Mouse (Mus musculus) intestine, embryonic 16.5 days (tissue): ENCODE data around the gene Lipc. TPM values are rescaled to one million over a fixed set of nuclear protein-coding genes. Genes with fewer than 3 reads are reported as not detected.
"Not testable (repeated sequence)": the region's sequence is repeated elsewhere in the genome, so short reads cannot be mapped to it uniquely, and the experiment has no call there.

Experiments used
- ATAC-seq: fragments of 200-750 bp; cut with Nextera tagmentation; 2 replicates; pipeline ENCODE4 v1.8.0; 2017; ENCODE audit warnings: moderate TSS enrichment, moderate library complexity
- H3K27ac ChIP-seq: fragments of 300-500 bp; sonication (generic); 2 replicates; pipeline ENCODE4 v1.5.1; 2014; ENCODE audit warnings: mild to moderate bottlenecking, low read length
- H3K27me3 ChIP-seq: fragments of 300-500 bp; sonication (generic); replicated peaks from 2 replicates; pipeline ENCODE4 v1.6.1; 2014; ENCODE audit warnings: low read length, control low read depth, mixed read lengths; ENCODE audit not compliant: control insufficient read depth, insufficient read depth
- H3K36me3 ChIP-seq: fragments of 300-500 bp; sonication (generic); 2 replicates; pipeline ENCODE4 v1.6.1; 2014; ENCODE audit warnings: low read length, control low read depth; ENCODE audit not compliant: control insufficient read depth, insufficient read depth
- H3K4me1 ChIP-seq: fragments of 300-500 bp; sonication (generic); 2 replicates; pipeline ENCODE4 v1.6.1; 2014; ENCODE audit warnings: low read length, control low read depth, mixed read lengths; ENCODE audit not compliant: control insufficient read depth, insufficient read depth
- H3K4me2 ChIP-seq: fragments of 300-500 bp; sonication (generic); 2 replicates; pipeline ENCODE4 v1.6.1; 2014; ENCODE audit warnings: low read depth, low read length, control low read depth
- H3K4me3 ChIP-seq: fragments of 300-500 bp; sonication (generic); 2 replicates; pipeline ENCODE4 v1.5.1; 2014; ENCODE audit warnings: mild to moderate bottlenecking, low read length
- H3K9ac ChIP-seq: fragments of 300-500 bp; sonication (generic); 2 replicates; pipeline ENCODE4 v1.6.1; 2014; ENCODE audit warnings: low read depth, low read length
- H3K9me3 ChIP-seq: fragments of 300-500 bp; sonication (generic); 2 replicates; pipeline ENCODE4 v1.6.1; 2016; ENCODE audit warnings: low read length, control low read depth; ENCODE audit not compliant: control insufficient read depth
- WGBS: fragments of 180-500 bp; shearing (Covaris S2); extraction: QIAGEN DNeasy Blood & Tissue Kit; methylation state at CpG from one replicate; pipeline ENCODE4 v1.1.7; 2014; 5-methylcytosine and 5-hydroxymethylcytosine counted together
- polyA plus RNA-seq: library from polyadenylated mRNA; unstranded; fragments of >200 nt; fragmentation: Nextera tagmentation; extraction: Ambion mirVana; gene quantifications from 2 replicates; pipeline ENCODE4 v1.2.1, GENCODE M21; 2015

Gene Lipc
- polyA plus RNA-seq, 1 experiment from 2014 or later, result 1.4 TPM

GRCm38 (mm10) chr9:70864039-70864438 lies 88.0 kb downstream of the Lipc start:
- ATAC-seq, result 0 out of 2 replicates have a peak, but pooled peaks have one; percentile 9
- H3K27ac ChIP-seq, result peak overlapping the region; percentile 86
- no peaks in the 10 kb centered on the region for H3K27me3 ChIP-seq
- H3K9me3 ChIP-seq, result no peaks in the 10 kb centered on the region
- WGBS, result 40% methylated on average over 8 of the region's 8 CpGs
- peaks cover 25% of the 10 kb centered on the region for H3K4me1 ChIP-seq
- no peak overlapping the region for H3K4me2 ChIP-seq
- no peak overlapping the region for H3K9ac ChIP-seq
- no peak overlapping the region for H3K4me3 ChIP-seq
- H3K36me3 ChIP-seq, result no peaks in the 10 kb centered on the region

GRCm38 (mm10) chr9:70863299-70863698 lies 88.7 kb downstream of the Lipc start:
- H3K4me3 ChIP-seq, result no peak overlapping the region
- H3K27ac ChIP-seq, result peak overlapping the region; percentile 86
- peak; percentile 96 for ATAC-seq
- H3K36me3 ChIP-seq, result no peaks in the 10 kb centered on the region
- no peaks in the 10 kb centered on the region for H3K27me3 ChIP-seq
- H3K4me2 ChIP-seq, result peak overlapping the region; percentile 37
- peak overlapping the region; percentile 46 for H3K9ac ChIP-seq
- WGBS, result 14% methylated on average over 8 of the region's 8 CpGs
- no peaks in the 10 kb centered on the region for H3K9me3 ChIP-seq
- H3K4me1 ChIP-seq, result peaks cover 25% of the 10 kb centered on the region

- H3K4me2 ChIP-seq, result no peak overlapping the region
- no peak overlapping the region for H3K27ac ChIP-seq
- no peak for ATAC-seq
- no peak overlapping the region for H3K9ac ChIP-seq
- H3K27me3 ChIP-seq, result no peaks in the 10 kb centered on the region
- H3K4me3 ChIP-seq, result no peak overlapping the region
- 59% methylated on average over 5 of the region's 5 CpGs for WGBS
- no peaks in the 10 kb centered on the region for H3K9me3 ChIP-seq
- peaks cover 34% of the 10 kb centered on the region for H3K4me1 ChIP-seq
- H3K36me3 ChIP-seq, result no peaks in the 10 kb centered on the region
Observed at GRCm38 (mm10) chr9:70859233-70859632, 92.8 kb downstream of the Lipc start.

GRCm38 (mm10) chr9:70855868-70856267 lies 96.2 kb downstream of the Lipc start:
- WGBS, result 63% methylated on average over 6 of the region's 6 CpGs
- Histone ChIP-seq H3K4me3 (no peak overlapping the region), H3K36me3 (no peaks in the 10 kb centered on the region), H3K9me3 (no peaks in the 10 kb centered on the region), H3K4me2 (no peak overlapping the region), H3K9ac (no peak overlapping the region), H3K27ac (peak overlapping the region; percentile 58), H3K4me1 (peaks cover 16% of the 10 kb centered on the region), H3K27me3 (no peaks in the 10 kb centered on the region)
- ATAC-seq, result peak; percentile 37; the same call in 1 of the 2 replicates

- no peaks in the 10 kb centered on the region for H3K27me3 ChIP-seq
- no peaks in the 10 kb centered on the region for H3K36me3 ChIP-seq
- H3K4me2 ChIP-seq, result no peak overlapping the region
- H3K9me3 ChIP-seq, result no peaks in the 10 kb centered on the region
- no peak overlapping the region for H3K9ac ChIP-seq
- WGBS, result 48% methylated on average over 6 of the region's 6 CpGs
- peaks cover 16% of the 10 kb centered on the region for H3K4me1 ChIP-seq
- no peak overlapping the region for H3K4me3 ChIP-seq
- peak overlapping the region; percentile 76 for H3K27ac ChIP-seq
- peak; percentile 88 for ATAC-seq
Observed at GRCm38 (mm10) chr9:70854950-70855349, 97.1 kb downstream of the Lipc start.

GRCm38 (mm10) chr9:70853081-70853480 lies 98.9 kb downstream of the Lipc start:
- ATAC-seq, result not testable (repeated sequence)

GRCm38 (mm10) chr9:70851533-70851932 lies 100.5 kb downstream of the Lipc start:
- no peak for ATAC-seq
- Histone ChIP-seq H3K9ac (no peak overlapping the region), H3K9me3 (no peaks in the 10 kb centered on the region), H3K4me2 (no peak overlapping the region), H3K4me1 (peaks cover 27% of the 10 kb centered on the region), H3K27ac (no peak overlapping the region), H3K4me3 (no peak overlapping the region), H3K36me3 (no peaks in the 10 kb centered on the region), H3K27me3 (no peaks in the 10 kb centered on the region)
- WGBS, result 42% methylated on average over 3 of the region's 3 CpGs

More at GRCm38 (mm10) chr9:70853081-70853480, 98.9 kb downstream of the Lipc start:
- not testable (repeated sequence) for H3K4me2 ChIP-seq, H3K27me3 ChIP-seq, H3K36me3 ChIP-seq, H3K9me3 ChIP-seq, H3K9ac ChIP-seq, H3K4me3 ChIP-seq, H3K27ac ChIP-seq
- WGBS, result 91% methylated on average over 15 of the region's 15 CpGs
- peaks cover 18% of the 10 kb centered on the region for H3K4me1 ChIP-seq

- H3K27me3 ChIP-seq, result no peaks in the 10 kb centered on the region
- H3K36me3 ChIP-seq, result no peaks in the 10 kb centered on the region
- H3K4me3 ChIP-seq, result peak overlapping the region; percentile 13
- H3K27ac ChIP-seq, result peak overlapping the region; percentile 63
- 49% methylated on average over 10 of the region's 10 CpGs for WGBS
- peaks cover 10% of the 10 kb centered on the region for H3K4me1 ChIP-seq
- no peaks in the 10 kb centered on the region for H3K9me3 ChIP-seq
- H3K4me2 ChIP-seq, result peak overlapping the region; percentile 45
- H3K9ac ChIP-seq, result 0 out of 2 replicates have a peak overlapping the region, but pooled peaks have one; percentile 51
- no peak for ATAC-seq
Observed at GRCm38 (mm10) chr9:70848135-70848770, 103.8 kb downstream of the Lipc start.

GRCm38 (mm10) chr9:70847627-70848051 lies 104.4 kb downstream of the Lipc start:
- Histone ChIP-seq H3K36me3 (no peaks in the 10 kb centered on the region), H3K27me3 (no peaks in the 10 kb centered on the region), H3K4me2 (peak overlapping the region; percentile 45), H3K9ac (peak overlapping the region; percentile 51; the same call in 1 of the 2 replicates), H3K27ac (peak overlapping the region; percentile 63), H3K9me3 (no peaks in the 10 kb centered on the region), H3K4me3 (peak overlapping the region; percentile 13), H3K4me1 (peaks cover 10% of the 10 kb centered on the region)
- ATAC-seq, result peak; percentile 79
- WGBS, result 33% methylated on average over 8 of the region's 8 CpGs
